Mouse (Mus musculus) G1E (cell line): ENCODE measurements at regions not wholly inside any gene's neighbourhood (a gene's known extent, or its start where the extent isn't known, plus 50 kb on each side); places are given as distances from the start of the nearest gene placed in this dataset.

Source experiments
- CTCF ChIP-seq: IDR thresholded peaks from 2 replicates; pipeline ENCODE4 v1.5.1; 2012; ENCODE audit warnings: low read depth, low read length, inconsistent platforms, mixed read lengths
- GATA1 ChIP-seq: IDR thresholded peaks from 2 replicates; pipeline ENCODE4 v1.6.1; 2012; ENCODE audit warnings: borderline replicate concordance, low read length, inconsistent platforms, mixed read lengths
- GATA2 ChIP-seq: IDR thresholded peaks from 2 replicates; pipeline ENCODE4 v1.6.1; 2012; ENCODE audit warnings: low read depth, low read length, inconsistent platforms, borderline replicate concordance
- POLR2AphosphoS5 ChIP-seq: IDR thresholded peaks from 2 replicates; pipeline ENCODE4 v1.6.1; 2012; ENCODE audit warnings: low read depth, low read length, inconsistent platforms; ENCODE audit not compliant: insufficient replicate concordance
- TAL1 ChIP-seq: conservative IDR thresholded peaks from 2 replicates; pipeline ENCODE4 v1.6.1; 2012; ENCODE audit warnings: low read depth, low read length, inconsistent platforms, mixed read lengths

GRCm38 (mm10) chr2:45593765-45594164 lies 476.6 kb upstream of the Zeb2 start:
- no peak for TF ChIP-seq GATA2
- no peak for TF ChIP-seq CTCF
- TF ChIP-seq GATA1 = no peak
- TF ChIP-seq TAL1 = no peak
- TF ChIP-seq POLR2AphosphoS5 = no peak
